Mouse (Mus musculus): ENCODE results near the gene Tex13c3.
"Not testable (repeated sequence)": the region's sequence is repeated elsewhere in the genome, so short reads cannot be mapped to it uniquely, and the experiment has no call there.

Tex13c3 gene

DNA sequence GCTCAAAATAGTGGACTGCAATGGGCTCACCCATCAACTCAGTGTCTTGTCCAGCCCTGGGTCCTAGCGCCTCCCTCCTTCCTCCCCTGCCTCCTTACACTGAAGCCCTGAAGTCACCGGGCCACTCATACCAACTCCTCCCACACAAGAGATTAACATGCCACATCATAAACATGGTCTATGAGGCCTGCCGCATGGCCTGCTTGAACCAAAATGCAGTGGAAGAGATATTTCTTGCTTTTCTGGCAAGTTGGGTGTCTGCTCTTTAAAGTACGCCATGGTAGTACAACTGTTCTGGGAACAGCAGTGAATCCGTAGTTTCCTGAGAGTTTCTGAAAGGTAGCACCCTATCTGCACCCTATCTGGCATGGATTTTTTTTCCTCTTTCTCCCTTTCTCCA, at the start of gene Tex13c3:
TSS of gene Tex13c3 (minus strand) at position 101 of the 400 bp plus-strand sequence.
- not testable (repeated sequence) for DNase-seq (ENCODE audit: low spot score in 2 of 2)

GRCm38 (mm10) chrX:19489731-19490130, 8.6 kb upstream of the Tex13c3 start:
- DNase-seq (ENCODE audit: low spot score in 2 of 2) = no peak

Data from natural killer cell, adult 2 months (primary cell).